Mouse (Mus musculus) neural tube, embryonic 12.5 days (tissue): ENCODE data around the gene Aqp9. TPM values are rescaled to one million over a fixed set of nuclear protein-coding genes. Genes with fewer than 3 reads are reported as not detected.

Experiments used
- ATAC-seq: fragments of 200-750 bp; cut with Nextera tagmentation; 2 replicates; pipeline ENCODE4 v1.8.0; 2017; ENCODE audit warnings: low read depth, mild to moderate bottlenecking, moderate TSS enrichment, moderate library complexity; ENCODE audit not compliant: low FRiP score
- H3K27ac ChIP-seq: fragments of 300-500 bp; sonication (generic); 2 replicates; pipeline ENCODE4 v1.5.1; 2016
- H3K27me3 ChIP-seq: fragments of 300-500 bp; sonication (generic); replicated peaks from 2 replicates; pipeline ENCODE4 v1.6.1; 2016; ENCODE audit warnings: mild to moderate bottlenecking
- H3K36me3 ChIP-seq: fragments of 300-500 bp; sonication (generic); 2 replicates; pipeline ENCODE4 v1.6.1; 2016; ENCODE audit warnings: mild to moderate bottlenecking
- H3K4me1 ChIP-seq: fragments of 300-500 bp; sonication (generic); 2 replicates; pipeline ENCODE4 v1.6.1; 2016
- H3K4me2 ChIP-seq: fragments of 300-500 bp; sonication (generic); replicated peaks from 2 replicates; pipeline ENCODE4 v1.6.1; 2016; ENCODE audit warnings: mild to moderate bottlenecking
- H3K4me3 ChIP-seq: fragments of 300-500 bp; sonication (generic); 2 replicates; pipeline ENCODE4 v1.5.1; 2016
- H3K9ac ChIP-seq: fragments of 300-500 bp; sonication (generic); 2 replicates; pipeline ENCODE4 v1.6.1; 2016; ENCODE audit warnings: mild to moderate bottlenecking
- H3K9me3 ChIP-seq: fragments of 300-500 bp; sonication (generic); 2 replicates; pipeline ENCODE4 v1.6.1; 2016; ENCODE audit warnings: mild to moderate bottlenecking
- WGBS: fragments of 180-500 bp; shearing (Covaris S2); methylation state at CpG from one replicate; pipeline ENCODE4 v1.1.7; 2016; 5-methylcytosine and 5-hydroxymethylcytosine counted together
- polyA plus RNA-seq: library from polyadenylated mRNA; unstranded; fragments of >200 nt; fragmentation: Nextera tagmentation; extraction: Ambion mirVana; gene quantifications from 2 replicates; pipeline ENCODE4 v1.2.1, GENCODE M21; 2016

Aqp9 gene
- polyA plus RNA-seq = 0.09 TPM in 1 of 2 replicates, not detected in the other

DNA sequence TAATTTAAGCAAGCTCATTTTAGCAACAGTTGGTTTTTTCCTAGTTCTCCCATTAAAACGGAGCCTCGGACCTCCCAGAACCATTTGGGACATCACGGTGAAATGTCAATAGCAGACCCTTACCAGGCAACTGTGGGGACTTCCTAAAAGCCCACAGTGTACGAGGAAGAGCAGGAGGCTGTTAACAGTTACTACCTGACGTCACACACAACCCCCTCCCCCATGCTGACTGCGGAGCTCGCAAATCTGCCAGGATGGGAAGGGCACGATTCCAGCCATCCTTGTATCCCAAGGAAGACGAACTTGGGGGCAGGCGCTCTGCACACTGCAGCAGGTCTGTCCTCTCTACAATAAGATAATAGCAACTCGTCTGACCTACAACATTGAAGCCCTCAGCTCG, at the start of gene Aqp9:
Gene Aqp9 (minus strand): TSS at position 172 of the 400 bp plus-strand sequence.
- H3K4me2 ChIP-seq = peak within 1 kb of the TSS; percentile 12; the same call in 1 of the 2 replicates
- no peaks in the 10 kb centered on the region for H3K36me3 ChIP-seq
- 39% methylated on average over 12 of the region's 12 CpGs for whole genome bisulfite sequencing
- no peak within 1 kb of the TSS for H3K27ac ChIP-seq
- H3K4me3 ChIP-seq = no peak within 1 kb of the TSS
- no peaks in the 10 kb centered on the region for H3K27me3 ChIP-seq
- ATAC-seq = no peak
- H3K9ac ChIP-seq = no peak within 1 kb of the TSS
- peaks cover 4% of the 10 kb centered on the region for H3K4me1 ChIP-seq
- H3K9me3 ChIP-seq = no peaks in the 10 kb centered on the region

- ATAC-seq = no peak
- no peaks in the 10 kb centered on the region for H3K9me3 ChIP-seq
- peaks cover 70% of the 10 kb centered on the region for H3K27me3 ChIP-seq
- WGBS = 4% methylated on average over 5 of the region's 5 CpGs
- no peak overlapping the region for H3K4me3 ChIP-seq
- H3K4me1 ChIP-seq = peaks cover 13% of the 10 kb centered on the region
- no peaks in the 10 kb centered on the region for H3K36me3 ChIP-seq
- no peak overlapping the region for H3K9ac ChIP-seq
- H3K4me2 ChIP-seq = 0 out of 2 replicates have a peak overlapping the region, but pooled peaks have one; percentile 67
- H3K27ac ChIP-seq = no peak overlapping the region
Observed at GRCm38 (mm10) chr9:71217793-71218095, 49.3 kb upstream of the Aqp9 start.

DNA sequence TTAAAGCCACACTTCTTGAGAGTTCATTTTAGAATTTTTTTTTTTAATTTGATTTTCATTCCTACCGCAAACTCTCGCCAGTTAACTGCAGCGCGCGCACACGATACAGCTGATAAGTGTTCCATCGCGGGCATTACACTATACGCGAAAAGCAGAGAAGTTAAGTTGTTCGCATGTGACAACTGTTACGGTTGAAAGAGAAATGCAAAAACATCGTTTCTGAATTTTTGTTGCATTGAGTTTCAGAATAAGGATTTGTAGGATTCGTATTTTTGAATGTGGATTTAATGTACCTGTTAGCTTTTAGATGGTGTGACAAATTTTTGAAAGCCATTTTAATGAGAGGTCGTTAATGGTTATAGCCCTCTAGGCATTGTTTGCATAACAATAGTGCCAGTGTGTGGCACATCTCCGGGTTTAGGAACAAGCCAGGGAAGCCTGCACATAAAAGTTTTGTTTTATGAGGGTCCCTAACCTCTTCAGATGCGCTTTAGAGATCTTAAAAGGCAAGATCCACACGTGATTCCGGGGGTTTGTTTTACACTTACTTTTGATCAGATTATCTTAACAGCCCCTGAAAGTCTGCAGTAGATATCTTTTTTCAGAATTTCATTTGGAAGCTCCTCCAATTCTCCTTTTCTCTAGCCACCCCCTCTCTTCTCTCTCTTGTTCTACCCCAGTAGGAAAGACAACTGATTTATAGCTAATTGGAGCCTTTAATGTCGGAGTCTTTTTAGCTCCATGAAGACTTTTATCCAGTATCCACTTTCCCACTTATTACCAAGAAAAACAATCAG, 48.7 kb upstream of the Aqp9 start:
- H3K4me1 ChIP-seq = peaks cover 13% of the 10 kb centered on the region
- no peak for ATAC-seq
- no peak overlapping the region for H3K27ac ChIP-seq
- peaks cover 67% of the 10 kb centered on the region for H3K27me3 ChIP-seq
- whole genome bisulfite sequencing = under 1% methylated on average over 20 of the region's 20 CpGs
- no peak overlapping the region for H3K9ac ChIP-seq
- H3K4me3 ChIP-seq = no peak overlapping the region
- H3K9me3 ChIP-seq = no peaks in the 10 kb centered on the region
- H3K36me3 ChIP-seq = no peaks in the 10 kb centered on the region
- peak overlapping the region; percentile 67; the same call in 1 of the 2 replicates for H3K4me2 ChIP-seq

- Histone ChIP-seq H3K36me3 (no peaks in the 10 kb centered on the region), H3K4me1 (peaks cover 13% of the 10 kb centered on the region), H3K4me3 (peak overlapping the region; percentile 40), H3K27ac (no peak overlapping the region), H3K27me3 (peaks cover 61% of the 10 kb centered on the region), H3K9me3 (no peaks in the 10 kb centered on the region), H3K9ac (peak overlapping the region; percentile 38; the same call in 1 of the 2 replicates), H3K4me2 (peak overlapping the region; percentile 67)
- WGBS = under 1% methylated on average over 57 of the region's 57 CpGs
- ATAC-seq = peak; percentile 33; the same call in 1 of the 2 replicates
Observed at GRCm38 (mm10) chr9:71216036-71216995, 47.8 kb upstream of the Aqp9 start.

- peak within 1 kb of the TSS; percentile 40 for H3K4me3 ChIP-seq
- H3K4me1 ChIP-seq = peaks cover 13% of the 10 kb centered on the region
- H3K36me3 ChIP-seq = no peaks in the 10 kb centered on the region
- peaks cover 59% of the 10 kb centered on the region for H3K27me3 ChIP-seq
- H3K9me3 ChIP-seq = no peaks in the 10 kb centered on the region
- no peak within 1 kb of the TSS for H3K27ac ChIP-seq
- H3K4me2 ChIP-seq = peak within 1 kb of the TSS; percentile 67
- peak; percentile 44; the same call in 1 of the 2 replicates for ATAC-seq
- under 1% methylated on average over 97 of the region's 97 CpGs for WGBS
- H3K9ac ChIP-seq = peak within 1 kb of the TSS; percentile 38; the same call in 1 of the 2 replicates
Observed at GRCm38 (mm10) chr9:71215248-71216035, 47.0 kb upstream of the Aqp9 start, which contains the start of gene Aldh1a2. TSS of gene Aldh1a2 (plus strand) at chr9:71215789.

DNA sequence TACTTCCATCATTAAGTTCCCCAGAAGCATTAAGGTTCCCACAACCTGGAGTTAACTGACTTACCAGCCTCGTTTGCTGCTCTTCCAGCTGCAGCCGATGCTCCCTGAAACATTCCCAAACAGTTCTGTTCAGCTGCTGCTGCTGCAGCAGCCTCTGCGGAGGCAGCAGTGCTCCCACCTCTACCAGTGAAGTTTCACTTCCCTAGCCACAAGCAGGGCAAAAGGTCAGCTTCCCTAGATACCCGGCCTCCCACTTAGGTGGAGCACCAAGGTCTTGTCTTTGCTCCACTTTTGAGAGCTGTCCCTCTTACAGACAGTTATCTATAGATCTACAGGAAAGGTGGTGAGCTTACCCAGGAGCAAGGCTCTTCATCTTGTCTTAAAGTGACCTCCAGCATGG, 45.2 kb upstream of the Aqp9 start:
- Histone ChIP-seq H3K4me3 (no peak overlapping the region), H3K27ac (no peak overlapping the region), H3K9me3 (no peaks in the 10 kb centered on the region), H3K9ac (no peak overlapping the region), H3K27me3 (peaks cover 50% of the 10 kb centered on the region), H3K36me3 (no peaks in the 10 kb centered on the region), H3K4me1 (peaks cover 13% of the 10 kb centered on the region), H3K4me2 (no peak overlapping the region)
- ATAC-seq = no peak
- 30% methylated on average over 4 of the region's 4 CpGs for whole genome bisulfite sequencing

DNA sequence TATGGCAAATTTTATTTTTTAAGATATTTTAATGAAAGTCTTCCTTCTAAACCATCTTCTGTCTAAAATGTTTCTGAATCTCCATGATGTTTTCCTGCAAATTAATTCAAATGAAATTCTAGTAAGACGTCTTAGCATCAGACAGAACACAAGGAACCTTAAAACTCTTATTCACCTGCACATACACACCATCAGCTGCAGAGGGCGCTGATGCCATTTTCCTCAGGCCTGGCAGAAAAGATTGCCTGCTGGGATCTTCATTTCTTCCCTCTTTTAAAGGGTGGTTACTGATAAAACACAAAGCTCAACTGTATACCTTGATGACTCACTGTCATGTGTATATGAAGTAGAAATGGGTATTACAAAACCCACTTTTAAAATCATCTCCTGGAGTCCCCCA, 42.4 kb upstream of the Aqp9 start:
- H3K27me3 ChIP-seq = peaks cover 38% of the 10 kb centered on the region
- peaks cover 7% of the 10 kb centered on the region for H3K4me1 ChIP-seq
- no peak overlapping the region for H3K27ac ChIP-seq
- H3K4me2 ChIP-seq = no peak overlapping the region
- no peaks in the 10 kb centered on the region for H3K9me3 ChIP-seq
- H3K36me3 ChIP-seq = no peaks in the 10 kb centered on the region
- ATAC-seq = no peak
- no peak overlapping the region for H3K4me3 ChIP-seq
- WGBS = 13% methylated on average over 2 of the region's 2 CpGs
- H3K9ac ChIP-seq = no peak overlapping the region

- H3K4me3 ChIP-seq = no peak overlapping the region
- no peaks in the 10 kb centered on the region for H3K4me1 ChIP-seq
- no peak overlapping the region for H3K4me2 ChIP-seq
- H3K36me3 ChIP-seq = no peaks in the 10 kb centered on the region
- WGBS = 60% methylated on average over 3 of the region's 3 CpGs
- no peaks in the 10 kb centered on the region for H3K9me3 ChIP-seq
- peaks cover 24% of the 10 kb centered on the region for H3K27me3 ChIP-seq
- H3K27ac ChIP-seq = no peak overlapping the region
- no peak overlapping the region for H3K9ac ChIP-seq
- ATAC-seq = no peak
Observed at GRCm38 (mm10) chr9:71209299-71209698, 40.8 kb upstream of the Aqp9 start.

DNA sequence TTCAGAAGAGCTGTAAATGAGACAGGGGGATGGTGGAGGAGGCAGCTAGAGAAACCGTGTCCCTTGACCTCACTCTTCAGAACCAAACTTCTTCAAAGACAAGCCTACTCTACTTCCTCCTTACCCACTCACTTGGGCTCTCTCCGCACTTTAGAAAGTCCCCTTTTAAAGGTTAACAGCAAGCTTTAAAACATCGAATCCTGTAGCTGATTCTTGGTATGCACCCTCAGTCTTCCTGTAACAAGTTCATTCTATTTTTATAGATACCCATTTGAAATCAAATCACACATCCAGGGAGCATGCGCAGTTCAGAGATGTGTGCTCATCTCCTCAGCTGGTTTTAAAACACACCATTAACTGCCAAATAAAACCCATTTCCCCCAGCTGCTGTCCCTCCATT, 33.8 kb upstream of the Aqp9 start:
- H3K4me1 ChIP-seq = no peaks in the 10 kb centered on the region
- WGBS = 79% methylated on average over 4 of the region's 4 CpGs
- no peak overlapping the region for H3K9ac ChIP-seq
- H3K9me3 ChIP-seq = no peaks in the 10 kb centered on the region
- no peaks in the 10 kb centered on the region for H3K27me3 ChIP-seq
- ATAC-seq = no peak
- no peak overlapping the region for H3K4me3 ChIP-seq
- no peaks in the 10 kb centered on the region for H3K36me3 ChIP-seq
- H3K4me2 ChIP-seq = no peak overlapping the region
- no peak overlapping the region for H3K27ac ChIP-seq

- no peak overlapping the region for H3K4me2 ChIP-seq
- no peaks in the 10 kb centered on the region for H3K9me3 ChIP-seq
- no peaks in the 10 kb centered on the region for H3K36me3 ChIP-seq
- no peaks in the 10 kb centered on the region for H3K4me1 ChIP-seq
- no peak overlapping the region for H3K4me3 ChIP-seq
- no peaks in the 10 kb centered on the region for H3K27me3 ChIP-seq
- 86% methylated on average over 5 of the region's 5 CpGs for WGBS
- no peak for ATAC-seq
- no peak overlapping the region for H3K9ac ChIP-seq
- no peak overlapping the region for H3K27ac ChIP-seq
Observed at GRCm38 (mm10) chr9:71198826-71199225, 30.3 kb upstream of the Aqp9 start.

GRCm38 (mm10) chr9:71188647-71189415, 20.3 kb upstream of the Aqp9 start:
- Histone ChIP-seq H3K9me3 (no peaks in the 10 kb centered on the region), H3K27me3 (no peaks in the 10 kb centered on the region), H3K4me3 (no peak overlapping the region), H3K4me1 (no peaks in the 10 kb centered on the region), H3K27ac (no peak overlapping the region), H3K9ac (no peak overlapping the region), H3K4me2 (peak overlapping the region; percentile 49), H3K36me3 (no peaks in the 10 kb centered on the region)
- 15% methylated on average over 12 of the region's 12 CpGs for WGBS
- 0 out of 2 replicates have a peak, but pooled peaks have one; percentile 33 for ATAC-seq
